Mouse (Mus musculus) thymus, adult 2 months (tissue): ENCODE data around the gene Adprhl1. TPM values are rescaled to one million over a fixed set of nuclear protein-coding genes. Genes with fewer than 3 reads are reported as not detected.

Experiments
- DNase-seq: peaks from one replicate; pipeline ENCODE4 v3.0.0; 2021
- H3K27ac ChIP-seq: fragments of 200-500 bp; 2 replicates; pipeline ENCODE4 v1.5.1; 2012; ENCODE audit warnings: low read length, control low read depth; ENCODE audit not compliant: control insufficient read depth, insufficient read depth
- H3K27me3 ChIP-seq: fragments of 200-500 bp; 2 replicates; pipeline ENCODE4 v1.6.1; 2012; ENCODE audit warnings: mild to moderate bottlenecking, low read length, moderate library complexity, mixed read lengths; ENCODE audit not compliant: control insufficient read depth, insufficient read depth
- H3K36me3 ChIP-seq: fragments of 200-500 bp; 2 replicates; pipeline ENCODE4 v1.6.1; 2012; ENCODE audit warnings: mild to moderate bottlenecking, low read length, moderate library complexity; ENCODE audit not compliant: control insufficient read depth, insufficient read depth
- H3K4me1 ChIP-seq: fragments of 200-500 bp; replicated peaks from 2 replicates; pipeline ENCODE4 v1.6.1; 2012; ENCODE audit warnings: low read length; ENCODE audit not compliant: control insufficient read depth, insufficient read depth
- H3K4me3 ChIP-seq: fragments of 200-500 bp; 2 replicates; pipeline ENCODE4 v1.5.1; 2012; ENCODE audit warnings: mild to moderate bottlenecking, low read length, control low read depth, moderate library complexity; ENCODE audit not compliant: control insufficient read depth, insufficient read depth
- CTCF ChIP-seq: fragments of 200-500 bp; IDR thresholded peaks from 2 replicates; pipeline ENCODE4 v1.5.1; 2012; ENCODE audit warnings: mild to moderate bottlenecking, control low read depth, low read length, moderate library complexity, borderline replicate concordance; ENCODE audit not compliant: control insufficient read depth, poor library complexity, insufficient read depth; ENCODE audit errors: extremely low read depth
- POLR2A ChIP-seq: fragments of 200-500 bp; IDR thresholded peaks from 2 replicates; pipeline ENCODE4 v1.6.1; 2012; ENCODE audit warnings: mild to moderate bottlenecking, low read length, control low read depth, moderate library complexity; ENCODE audit not compliant: control insufficient read depth, poor library complexity, insufficient read depth; ENCODE audit errors: extremely low read depth
- WGBS: fragments of 180-500 bp; shearing (Covaris S2); methylation state at CpG from one replicate; pipeline ENCODE4 v1.1.7; 2018; 5-methylcytosine and 5-hydroxymethylcytosine counted together
- polyA plus RNA-seq: library from polyadenylated mRNA; depleted of rRNA; stranded (reverse); fragments of >200 nt; gene quantifications from 2 replicates; pipeline ENCODE4 v1.2.3, GENCODE M21; 2012

The Adprhl1 gene
- polyA plus RNA-seq, 1 experiment: 9.2 TPM

- TF ChIP-seq CTCF (peak; percentile 69), POLR2A (peak; percentile 74; the same call in 1 of the 2 replicates)
- peak within 1 kb of the TSS; percentile 66 for H3K4me3 ChIP-seq
- no peak within 1 kb of the TSS for H3K27ac ChIP-seq
- H3K36me3 ChIP-seq: no peaks in the 10 kb centered on the region
- DNase-seq: peak; percentile 94
- peaks cover 6% of the 10 kb centered on the region for H3K4me1 ChIP-seq
- H3K27me3 ChIP-seq: no peaks in the 10 kb centered on the region
- WGBS: under 1% methylated on average over 79 of the region's 79 CpGs
Observed at GRCm38 (mm10) chr8:13287692-13288623, 34.0 kb upstream of the Adprhl1 start, which contains the start of the genes Dcun1d2 and Tmco3. TSS of gene Dcun1d2 (minus strand) at chr8:13288131. TSS of gene Tmco3 (plus strand) at chr8:13288190.

GRCm38 (mm10) chr8:13287304-13287691, 33.3 kb upstream of the Adprhl1 start:
- no peaks in the 10 kb centered on the region for H3K27me3 ChIP-seq
- peak overlapping the region; percentile 66 for H3K4me3 ChIP-seq
- peaks cover 6% of the 10 kb centered on the region for H3K4me1 ChIP-seq
- TF ChIP-seq POLR2A: no peak
- no peak for TF ChIP-seq CTCF
- no peaks in the 10 kb centered on the region for H3K36me3 ChIP-seq
- H3K27ac ChIP-seq: no peak overlapping the region
- peak; percentile 76 for DNase-seq
- WGBS: under 1% methylated on average over 34 of the region's 34 CpGs

- Histone ChIP-seq H3K27me3 (no peaks in the 10 kb centered on the region), H3K4me3 (no peak overlapping the region), H3K4me1 (peaks cover 6% of the 10 kb centered on the region), H3K36me3 (no peaks in the 10 kb centered on the region), H3K27ac (no peak overlapping the region)
- 94% methylated on average over 1 of the region's 1 CpGs for WGBS
- TF ChIP-seq POLR2A: no peak
- no peak for TF ChIP-seq CTCF
- no peak for DNase-seq
Observed at GRCm38 (mm10) chr8:13283200-13283599, 29.2 kb upstream of the Adprhl1 start.

GRCm38 (mm10) chr8:13276941-13277447, 23.0 kb upstream of the Adprhl1 start:
- Histone ChIP-seq H3K27me3 (no peaks in the 10 kb centered on the region), H3K36me3 (no peaks in the 10 kb centered on the region), H3K27ac (no peak overlapping the region), H3K4me3 (no peak overlapping the region), H3K4me1 (no peaks in the 10 kb centered on the region)
- TF ChIP-seq POLR2A: no peak
- no peak for TF ChIP-seq CTCF
- no peak for DNase-seq
- WGBS: 46% methylated on average over 5 of the region's 5 CpGs

GRCm38 (mm10) chr8:13272834-13273233, 18.9 kb upstream of the Adprhl1 start:
- Histone ChIP-seq H3K27ac (no peak overlapping the region), H3K4me3 (no peak overlapping the region), H3K4me1 (no peaks in the 10 kb centered on the region), H3K27me3 (no peaks in the 10 kb centered on the region), H3K36me3 (0 out of 2 replicates have a peak, but pooled peaks cover 5% of the 10 kb centered on the region)
- no peak for DNase-seq
- TF ChIP-seq POLR2A (no peak), CTCF (no peak)
- 95% methylated on average over 5 of the region's 5 CpGs for WGBS

GRCm38 (mm10) chr8:13267566-13267965, 13.6 kb upstream of the Adprhl1 start:
- H3K4me3 ChIP-seq: no peak overlapping the region
- no peak for TF ChIP-seq CTCF
- no peak for TF ChIP-seq POLR2A
- no peaks in the 10 kb centered on the region for H3K4me1 ChIP-seq
- H3K36me3 ChIP-seq: 0 out of 2 replicates have a peak, but pooled peaks cover 5% of the 10 kb centered on the region
- DNase-seq: no peak
- WGBS: 64% methylated on average over 2 of the region's 2 CpGs
- no peaks in the 10 kb centered on the region for H3K27me3 ChIP-seq
- no peak overlapping the region for H3K27ac ChIP-seq
